Mouse (Mus musculus): Measurements from ENCODE around the gene Garem2.

Garem2 gene

GRCm38 (mm10) chr5:30111771-30112170 is 6.8 kb downstream of the Garem2 start:
- no peak for DNase-seq (ENCODE audit: low spot score)

GRCm38 (mm10) chr5:30112533-30113068 is 7.6 kb downstream of the Garem2 start:
- no peak for DNase-seq (ENCODE audit: low spot score)

DNA sequence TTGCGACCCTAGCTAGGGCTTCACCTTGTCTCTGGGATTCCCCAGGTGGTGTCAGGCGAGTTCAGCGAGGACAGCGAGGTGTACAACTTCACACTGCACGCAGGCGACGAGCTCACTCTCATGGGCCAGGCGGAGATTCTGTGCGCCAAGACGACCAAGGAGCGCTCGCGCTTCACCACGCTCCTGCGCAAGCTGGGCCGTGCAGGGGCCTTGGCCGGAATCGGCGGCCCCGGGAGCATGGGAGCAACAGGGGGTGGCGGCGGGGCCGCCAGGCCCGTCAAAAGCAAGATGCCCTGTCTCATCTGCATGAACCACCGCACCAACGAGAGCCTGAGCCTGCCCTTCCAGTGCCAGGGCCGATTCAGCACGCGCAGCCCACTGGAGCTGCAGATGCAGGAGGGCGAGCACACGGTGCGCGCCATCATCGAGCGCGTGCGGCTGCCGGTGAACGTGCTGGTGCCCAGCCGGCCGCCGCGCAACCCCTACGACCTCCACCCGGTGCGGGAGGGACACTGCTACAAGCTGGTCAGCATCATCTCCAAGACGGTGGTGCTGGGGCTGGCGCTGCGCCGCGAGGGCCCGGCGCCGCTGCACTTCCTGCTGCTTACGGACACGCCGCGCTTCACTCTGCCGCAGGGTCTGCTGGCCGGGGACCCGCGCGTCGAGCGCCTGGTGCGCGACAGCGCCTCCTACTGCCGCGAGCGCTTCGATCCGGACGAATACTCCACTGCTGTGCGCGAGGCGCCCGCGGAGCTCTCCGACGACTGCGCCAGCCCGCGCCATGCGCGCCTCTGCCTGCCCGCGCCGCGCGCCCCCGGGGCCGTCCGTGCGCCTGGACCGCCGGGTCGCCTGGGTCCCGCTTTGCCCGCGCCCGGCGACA is 9.2 kb downstream of the Garem2 start:
- peak; percentile 18 for DNase-seq (ENCODE audit: low spot score)

DNA sequence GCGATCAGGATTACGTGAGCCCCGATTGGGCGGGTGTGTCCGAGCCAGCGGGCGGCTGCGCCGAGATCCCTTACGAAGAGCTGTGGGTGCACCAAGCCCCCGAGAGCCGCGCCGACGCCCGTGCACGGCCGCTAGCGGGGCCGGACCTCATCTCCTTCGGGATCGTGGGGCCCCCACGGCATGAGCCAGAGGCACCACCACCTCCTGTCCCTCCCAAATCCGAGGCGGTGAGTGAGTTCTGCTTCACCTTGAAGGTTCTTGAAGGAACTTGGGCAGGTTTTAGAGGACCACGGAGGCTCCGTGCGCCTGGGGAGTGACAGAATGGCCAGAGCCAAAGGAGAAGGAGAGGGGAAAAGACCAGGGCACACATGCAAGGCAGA is 9.8 kb downstream of the Garem2 start:
- no peak for DNase-seq (ENCODE audit: low spot score)

DNA sequence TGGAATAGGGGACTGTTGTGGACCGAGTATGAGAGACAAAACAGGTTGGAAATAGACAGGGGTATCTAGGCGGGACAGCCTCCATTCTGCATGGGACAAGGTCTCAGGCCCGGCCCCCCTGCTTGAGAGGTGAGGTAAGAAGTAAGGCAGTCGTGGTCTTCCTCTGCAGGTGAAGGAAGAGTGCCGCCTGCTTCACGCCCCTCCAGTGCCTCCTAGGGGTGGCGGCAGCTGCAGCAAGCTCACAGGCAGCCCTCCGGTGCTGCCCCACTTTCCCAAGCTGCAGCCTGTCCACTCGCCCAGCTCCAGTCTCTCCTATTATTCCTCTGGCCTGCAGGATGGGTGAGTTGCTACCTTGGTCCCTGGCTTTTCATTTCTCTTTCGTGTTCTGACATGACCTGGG is 10.8 kb downstream of the Garem2 start:
- DNase-seq (ENCODE audit: low spot score): no peak

GRCm38 (mm10) chr5:30118018-30118417 is 13.1 kb downstream of the Garem2 start:
- DNase-seq (ENCODE audit: low spot score): no peak

- no peak for DNase-seq (ENCODE audit: low spot score)
These were observed 14.2 kb downstream of the Garem2 start for GRCm38 (mm10) chr5:30119163-30119562.

DNA sequence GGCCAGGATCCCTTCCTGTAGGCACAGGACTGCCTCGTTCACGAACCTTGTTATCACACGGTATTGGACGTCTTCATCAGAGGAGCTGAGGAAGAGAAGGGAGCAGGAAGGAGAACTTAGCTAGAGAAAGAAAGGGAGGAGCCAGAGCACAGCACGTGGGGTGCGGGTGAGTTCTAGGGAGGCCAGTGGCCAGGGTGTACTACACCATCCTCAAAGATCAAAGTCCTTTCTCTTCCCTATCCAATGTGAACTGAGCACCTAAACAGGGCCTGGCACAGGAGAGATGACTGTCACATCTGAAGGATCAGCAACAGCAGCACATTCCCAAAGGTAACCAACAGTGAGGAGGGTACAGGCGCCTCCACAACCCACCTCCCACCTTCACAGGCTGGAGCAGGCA is 15.1 kb downstream of the Garem2 start:
- no peak for DNase-seq (ENCODE audit: low spot score)

- no peak for DNase-seq (ENCODE audit: low spot score)
These were observed 17.5 kb downstream of the Garem2 start for GRCm38 (mm10) chr5:30122481-30122880.

DNA sequence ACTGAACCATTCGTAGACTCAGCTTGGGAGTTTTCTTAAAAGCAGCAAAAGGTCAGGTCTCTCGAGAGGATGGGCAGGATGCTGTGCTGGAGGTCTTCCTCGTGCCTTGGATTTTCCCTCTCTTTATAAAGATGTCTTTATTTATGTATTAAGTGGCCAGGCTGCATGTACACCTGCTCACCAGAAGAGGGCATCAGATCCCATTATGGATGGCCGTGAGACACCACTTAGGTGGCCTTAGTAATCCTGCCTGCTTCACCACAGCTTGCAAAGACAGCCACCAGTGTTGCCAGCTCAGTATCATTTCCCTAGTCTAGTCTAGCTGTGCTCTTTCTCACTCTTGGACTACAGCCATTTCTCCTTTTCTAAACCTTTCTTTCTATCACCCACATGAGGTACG is 20.6 kb downstream of the Garem2 start:
- no peak for DNase-seq (ENCODE audit: low spot score)

DNA sequence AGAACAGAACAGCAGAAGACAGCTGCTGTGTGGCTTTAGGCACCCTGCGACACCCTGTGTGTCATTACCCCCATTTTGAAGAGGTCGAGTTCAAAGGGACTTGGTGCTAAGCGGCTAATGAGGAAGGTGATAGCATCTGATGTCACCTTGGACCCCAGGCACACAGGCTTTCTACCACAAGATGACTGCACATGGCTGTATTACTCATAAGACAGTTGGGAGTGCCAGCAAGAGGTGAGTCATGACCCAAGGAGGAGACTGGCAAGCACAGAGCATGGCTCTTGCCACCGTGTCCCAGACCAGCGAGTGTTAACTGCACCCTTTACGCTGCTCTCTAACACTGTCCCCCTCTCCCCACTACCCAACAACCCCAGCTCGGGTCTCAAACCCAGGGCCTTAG is 21.8 kb downstream of the Garem2 start:
- DNase-seq (ENCODE audit: low spot score): no peak

DNA sequence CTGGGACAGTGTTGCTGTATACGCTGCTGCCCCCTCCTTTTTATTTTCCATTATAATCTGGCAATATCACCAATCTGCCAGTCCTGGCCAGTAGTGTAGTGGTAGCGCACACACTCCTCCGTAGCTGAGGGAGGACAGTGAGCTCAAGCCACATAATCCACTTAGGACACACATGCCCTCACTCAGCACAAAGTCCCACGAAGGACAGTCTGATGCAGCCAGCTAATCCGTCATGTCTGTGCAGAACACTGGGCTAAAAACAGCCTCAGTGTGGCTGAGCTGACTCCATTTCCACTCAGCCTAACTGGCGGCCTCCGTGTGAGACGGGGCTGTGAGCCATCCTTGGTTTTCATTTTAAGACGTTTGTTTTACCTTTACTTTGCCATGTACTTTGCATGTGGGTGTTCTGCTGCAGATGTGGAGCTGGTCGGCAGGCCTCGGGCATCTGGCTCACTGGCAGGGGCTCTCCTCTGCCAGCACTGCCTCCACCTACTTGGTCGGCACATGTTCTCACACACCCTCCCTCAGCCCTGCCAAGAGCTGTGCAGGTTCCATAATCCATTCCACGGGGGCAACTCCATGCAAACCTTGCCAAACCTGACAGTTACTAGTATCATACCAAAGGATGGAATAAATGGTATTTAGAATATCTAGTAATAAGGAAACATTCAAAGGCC is 23.1 kb downstream of the Garem2 start:
- DNase-seq (ENCODE audit: low spot score): no peak

DNA sequence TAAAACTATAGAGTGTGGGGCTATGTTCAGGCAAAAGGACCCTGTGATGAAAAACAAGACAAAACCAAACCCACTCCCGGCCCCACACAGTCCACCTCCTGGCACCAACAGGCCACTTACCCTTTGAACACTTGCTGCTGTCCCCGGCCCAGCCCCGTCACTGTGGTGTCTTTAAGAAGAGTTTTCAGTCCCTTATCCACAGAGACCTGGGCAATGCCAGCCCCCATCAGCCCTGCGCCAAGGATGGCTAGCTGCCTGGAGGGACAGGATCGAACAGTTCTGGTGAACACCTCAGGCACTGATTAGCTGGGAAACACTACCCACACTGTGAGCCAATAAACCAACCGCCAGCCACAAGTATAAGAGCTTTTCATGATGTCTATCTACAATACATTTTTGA is 23.7 kb downstream of the Garem2 start:
- no peak for DNase-seq (ENCODE audit: low spot score)

DNA sequence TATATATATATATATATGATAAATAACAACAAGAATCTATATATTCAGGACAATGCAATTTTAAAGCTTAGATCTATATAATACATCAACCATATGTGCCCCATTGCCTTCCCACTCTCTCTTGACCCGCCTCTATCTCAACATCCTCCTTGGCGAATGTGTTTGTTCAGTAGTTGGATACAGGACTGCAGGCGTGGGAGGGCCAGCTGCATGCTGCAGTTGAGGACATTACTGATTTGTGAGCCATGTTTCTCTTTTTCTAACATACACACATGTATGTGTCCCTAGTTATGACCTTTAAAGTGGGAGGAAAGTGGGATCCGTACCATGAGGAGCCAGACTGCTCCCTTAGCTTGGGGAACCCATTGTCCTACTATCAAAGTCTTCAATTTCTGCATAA is 26.3 kb downstream of the Garem2 start:
- DNase-seq (ENCODE audit: low spot score): no peak

DNA sequence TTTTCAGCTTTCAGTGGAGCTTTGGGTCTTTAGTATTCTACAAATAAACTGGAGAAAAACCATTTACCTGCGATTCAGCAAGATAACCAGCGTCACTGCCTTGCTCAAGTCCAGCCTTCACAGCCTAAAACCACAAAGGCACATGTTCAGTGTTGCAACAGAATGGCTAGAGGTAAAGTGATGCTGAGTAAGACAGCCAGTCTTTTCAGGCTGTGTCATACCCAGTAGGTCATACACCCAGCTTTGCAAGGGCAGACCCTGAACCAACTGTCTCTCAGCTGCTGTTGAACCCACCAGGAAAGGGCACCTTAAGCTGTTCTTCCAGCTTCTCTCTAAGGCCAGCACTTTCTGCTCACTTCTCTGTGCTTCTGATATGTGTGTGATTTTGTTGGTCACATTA is 27.2 kb downstream of the Garem2 start:
- no peak for DNase-seq (ENCODE audit: low spot score)

DNA sequence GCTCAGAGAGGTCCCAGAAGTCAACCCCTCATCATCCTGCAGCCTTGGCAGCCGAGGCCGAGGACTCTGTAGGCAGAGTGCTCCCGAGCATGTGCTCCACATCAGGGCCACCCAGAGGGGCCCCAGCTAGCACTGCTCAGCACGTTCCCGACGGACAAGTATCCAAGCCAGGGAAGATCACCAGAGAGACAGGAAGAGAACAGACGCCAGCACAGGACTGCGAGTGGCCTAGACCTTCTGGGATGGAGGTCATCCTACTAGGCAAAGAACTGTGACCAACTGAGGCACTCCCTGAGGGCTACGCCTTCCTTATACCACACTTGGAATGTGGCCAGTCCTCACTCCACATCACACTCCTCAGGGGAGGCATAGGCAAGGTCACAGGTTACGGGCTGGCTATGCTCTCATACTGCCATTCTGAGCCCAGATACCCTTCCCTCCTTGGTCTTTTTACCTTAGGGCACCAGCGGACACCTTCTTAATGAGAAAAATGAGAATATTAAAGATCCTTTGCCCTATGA is 30.8 kb downstream of the Garem2 start:
- no peak for DNase-seq (ENCODE audit: low spot score)

DNA sequence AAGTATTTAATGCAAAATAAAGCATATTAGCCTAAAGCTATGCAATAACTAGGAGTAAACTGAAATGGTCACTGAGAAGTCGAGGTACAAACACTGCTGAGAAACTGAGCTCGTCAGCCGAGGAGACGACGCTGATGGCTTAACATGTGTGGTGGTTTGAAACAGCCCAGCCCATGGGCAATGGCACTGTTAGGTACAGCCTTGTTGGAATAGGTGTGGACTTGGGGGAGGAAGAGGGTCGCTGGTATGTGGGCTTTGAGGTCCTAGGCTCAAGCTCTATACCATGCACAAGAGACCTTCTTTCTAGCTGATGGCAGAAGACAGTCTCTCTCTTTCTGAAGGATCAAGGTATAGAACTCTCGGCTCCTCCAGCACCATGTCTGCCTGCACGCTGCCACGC is 32.3 kb downstream of the Garem2 start:
- no peak for DNase-seq (ENCODE audit: low spot score)

GRCm38 (mm10) chr5:30138193-30138592 is 33.2 kb downstream of the Garem2 start:
- DNase-seq (ENCODE audit: low spot score): no peak

- no peak for DNase-seq (ENCODE audit: low spot score)
These were observed 41.6 kb downstream of the Garem2 start for GRCm38 (mm10) chr5:30146526-30146925.

DNA sequence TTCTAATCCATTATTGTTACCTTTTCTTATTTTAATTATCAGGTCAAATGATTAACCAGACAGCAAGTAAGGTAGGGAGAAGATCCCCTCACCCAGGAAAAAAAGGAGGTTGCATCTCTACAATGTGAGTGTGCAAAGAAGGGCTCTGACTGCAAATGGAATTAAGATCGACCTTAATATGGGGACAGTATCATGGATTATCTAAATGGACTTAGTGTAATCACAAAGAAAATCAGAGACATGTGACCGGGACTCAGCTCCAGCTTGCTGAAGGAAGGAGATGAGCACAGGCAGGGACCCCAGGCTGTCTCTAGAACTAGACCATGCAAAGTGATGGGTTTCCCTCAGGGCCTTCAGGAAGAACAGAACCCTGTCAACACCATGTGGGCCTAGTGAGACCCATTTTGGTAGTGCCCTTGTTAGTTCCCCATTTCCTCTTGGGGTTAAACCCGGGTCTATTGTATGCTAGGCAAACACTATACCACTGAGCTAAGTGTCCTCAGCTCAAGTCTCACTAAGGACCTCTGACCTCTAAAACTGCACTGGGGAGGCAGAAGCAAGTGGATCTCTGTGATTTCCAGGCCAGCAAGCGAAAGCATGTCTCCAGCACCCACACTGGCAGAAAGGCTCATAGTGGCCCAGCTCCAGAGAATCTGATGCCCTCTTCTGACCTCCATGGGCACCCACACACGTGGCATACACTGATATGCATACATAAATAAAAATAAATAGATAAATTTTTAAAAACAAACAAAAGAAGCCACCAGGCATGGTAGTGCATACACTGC is 43.4 kb downstream of the Garem2 start:
- no peak for DNase-seq (ENCODE audit: low spot score)

DNA sequence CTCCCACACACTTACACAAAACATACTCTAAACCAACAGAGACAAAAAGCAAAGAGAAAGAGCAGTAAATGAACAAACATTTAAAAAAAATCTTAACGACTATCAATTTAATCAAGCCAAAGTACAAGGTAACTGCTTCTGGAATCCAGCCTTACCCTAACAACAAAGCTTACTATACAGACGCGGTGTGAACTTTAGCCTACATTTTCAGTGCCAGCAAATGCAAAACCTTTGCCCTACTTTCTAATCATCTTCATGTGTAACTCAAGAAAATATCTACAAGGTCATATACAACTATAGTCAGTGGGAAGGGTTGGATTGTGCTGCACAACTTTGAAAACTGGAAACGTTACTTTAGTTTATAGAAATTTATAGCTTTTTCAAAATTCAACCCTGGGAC is 47.0 kb downstream of the Garem2 start:
- no peak for DNase-seq (ENCODE audit: low spot score)

DNA sequence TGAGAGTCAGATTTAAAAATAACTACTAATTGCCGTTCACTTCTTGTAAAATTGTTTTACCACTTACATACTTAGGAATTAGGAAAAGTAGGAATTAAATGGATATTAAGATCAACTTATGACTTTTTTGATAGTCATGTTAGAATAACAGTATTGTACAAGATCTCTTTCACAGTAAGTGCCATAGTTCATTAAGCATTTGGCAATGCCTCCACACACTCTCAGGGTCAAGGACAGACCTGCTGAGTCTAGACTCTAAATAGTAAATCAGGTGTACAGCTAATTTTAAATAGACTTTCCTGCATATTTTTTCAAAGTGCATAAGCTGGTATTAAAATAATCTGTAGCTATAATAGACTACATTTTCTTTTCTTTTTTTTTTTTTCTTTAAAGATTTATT is 47.5 kb downstream of the Garem2 start:
- no peak for DNase-seq (ENCODE audit: low spot score)
